Mouse (Mus musculus) limb, embryonic 14.5 days (tissue): ENCODE measurements around the gene Zfp27. TPM values are rescaled to one million over a fixed set of nuclear protein-coding genes. Genes with fewer than 3 reads are reported as not detected.
A peak's percentile ranks its signal among the peaks of the same experiment; 100 is the strongest.

Source experiments
- ATAC-seq: fragments of 200-750 bp; cut with Nextera tagmentation; 2 replicates; pipeline ENCODE4 v1.8.0; 2017; ENCODE audit warnings: low read depth, moderate number of reproducible peaks, moderate TSS enrichment; ENCODE audit not compliant: low FRiP score
- DNase-seq: peaks from one replicate; pipeline ENCODE4 v3.0.0-alpha.2; 2015; ENCODE audit warnings: low spot score
- H3K27ac ChIP-seq: fragments of 300-500 bp; sonication (generic); replicated peaks from 2 replicates; pipeline ENCODE4 v1.5.1; 2014; ENCODE audit warnings: low read depth, mild to moderate bottlenecking, low read length, moderate library complexity, mixed read lengths
- H3K27me3 ChIP-seq: fragments of 300-500 bp; sonication (generic); 2 replicates; pipeline ENCODE4 v1.6.1; 2014; ENCODE audit warnings: low read length, mixed read lengths; ENCODE audit not compliant: control insufficient read depth, insufficient read depth
- H3K36me3 ChIP-seq: fragments of 300-500 bp; sonication (generic); 2 replicates; pipeline ENCODE4 v1.6.1; 2014; ENCODE audit warnings: mild to moderate bottlenecking, low read length, moderate library complexity, mixed read lengths; ENCODE audit not compliant: control insufficient read depth, insufficient read depth
- H3K4me1 ChIP-seq: fragments of 300-500 bp; sonication (generic); 2 replicates; pipeline ENCODE4 v1.6.1; 2014; ENCODE audit warnings: antibody characterized with exemption, low read length, mixed read lengths; ENCODE audit not compliant: control insufficient read depth, insufficient read depth
- H3K4me2 ChIP-seq: fragments of 300-500 bp; sonication (generic); replicated peaks from 2 replicates; pipeline ENCODE4 v1.6.1; 2014; ENCODE audit warnings: low read depth, mild to moderate bottlenecking, low read length, moderate library complexity; ENCODE audit not compliant: severe bottlenecking
- H3K4me3 ChIP-seq: fragments of 300-500 bp; sonication (generic); replicated peaks from 2 replicates; pipeline ENCODE4 v1.5.1; 2014; ENCODE audit warnings: low read length
- H3K9ac ChIP-seq: fragments of 300-500 bp; sonication (generic); 2 replicates; pipeline ENCODE4 v1.6.1; 2014; ENCODE audit warnings: mild to moderate bottlenecking, low read depth, low read length, moderate library complexity; ENCODE audit not compliant: severe bottlenecking
- H3K9me3 ChIP-seq: fragments of 300-500 bp; sonication (generic); 2 replicates; pipeline ENCODE4 v1.6.1; 2016; ENCODE audit warnings: low read length; ENCODE audit not compliant: control insufficient read depth
- POLR2A ChIP-seq: fragments of 200-500 bp; IDR thresholded peaks from 2 replicates; pipeline ENCODE4 v1.8.0; 2012; ENCODE audit warnings: inconsistent platforms, mild to moderate bottlenecking, moderate library complexity, borderline replicate concordance; ENCODE audit not compliant: insufficient read depth, insufficient read length; ENCODE audit errors: extremely low read depth
- WGBS: fragments of 180-500 bp; shearing (Covaris S2); extraction: QIAGEN DNeasy Blood & Tissue Kit; methylation state at CpG from one replicate; pipeline ENCODE4 v1.1.7; 2014; 5-methylcytosine and 5-hydroxymethylcytosine counted together
- polyA plus RNA-seq, 2 experiments: library from polyadenylated mRNA; depleted of rRNA in 1 of 2; stranded (reverse) in 1 of 2; unstranded in 1 of 2; fragments of >200 nt; fragmentation: Nextera tagmentation in 1 of 2; extraction: Ambion mirVana in 1 of 2; gene quantifications; 2 replicates each; pipeline versions ENCODE4 v1.2.1 to v1.2.3; 2012 to 2014

Zfp27 gene
- polyA plus RNA-seq, 2 experiments = 11.9 to 13.6 TPM

DNA sequence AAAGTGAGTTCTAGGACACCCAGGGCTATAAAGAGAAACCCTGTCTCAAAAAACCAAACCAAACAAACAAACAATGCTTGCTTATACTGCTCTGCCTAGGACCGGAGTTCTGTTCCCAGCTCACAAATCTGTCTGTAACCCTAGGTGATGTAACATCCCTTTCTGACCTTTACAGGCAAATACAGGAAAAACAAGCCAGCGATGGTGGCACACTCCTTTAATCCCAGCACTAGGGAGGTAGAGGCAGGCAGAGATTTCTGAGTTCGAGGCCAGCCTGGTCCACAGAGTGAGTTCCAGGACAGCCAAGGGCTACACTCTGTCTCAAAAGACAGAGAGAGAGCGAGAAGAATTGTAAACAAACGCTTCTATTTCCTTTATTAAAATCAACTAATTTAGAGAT lies 834 bp upstream of the Zfp27 start:
- DNase-seq = no peak

GRCm38 (mm10) chr7:29906682-29907058 lies 298 bp upstream of the Zfp27 start:
- H3K27me3 ChIP-seq = no peaks in the 10 kb centered on the region

More for the DNA sequence above, 834 bp upstream of the Zfp27 start:
- no peak for TF ChIP-seq POLR2A
- peaks cover 22% of the 10 kb centered on the region for H3K36me3 ChIP-seq
- WGBS = 90% methylated on average over 5 of the region's 5 CpGs
- no peaks in the 10 kb centered on the region for H3K9me3 ChIP-seq
- H3K27ac ChIP-seq = no peak overlapping the region
- no peak overlapping the region for H3K4me3 ChIP-seq
- no peak overlapping the region for H3K9ac ChIP-seq
- no peaks in the 10 kb centered on the region for H3K27me3 ChIP-seq
- peaks cover 14% of the 10 kb centered on the region for H3K4me1 ChIP-seq
- ATAC-seq = no peak
- no peak overlapping the region for H3K4me2 ChIP-seq

GRCm38 (mm10) chr7:29904101-29904500 lies 2.3 kb downstream of the Zfp27 start:
- no peak for DNase-seq
- Histone ChIP-seq H3K27ac (no peak overlapping the region), H3K4me3 (no peak overlapping the region), H3K4me1 (peaks cover 5% of the 10 kb centered on the region), H3K36me3 (peaks cover 29% of the 10 kb centered on the region), H3K4me2 (no peak overlapping the region), H3K9ac (no peak overlapping the region), H3K9me3 (no peaks in the 10 kb centered on the region), H3K27me3 (no peaks in the 10 kb centered on the region)
- TF ChIP-seq POLR2A = no peak
- WGBS = 94% methylated on average over 4 of the region's 4 CpGs
- ATAC-seq = no peak

More at GRCm38 (mm10) chr7:29906682-29907058, 298 bp upstream of the Zfp27 start:
- Histone ChIP-seq H3K9ac (peak overlapping the region; percentile 58), H3K27ac (peak overlapping the region; percentile 93), H3K4me2 (peak overlapping the region; percentile 75), H3K9me3 (no peaks in the 10 kb centered on the region), H3K4me3 (peak overlapping the region; percentile 59), H3K36me3 (peaks cover 17% of the 10 kb centered on the region), H3K4me1 (peaks cover 14% of the 10 kb centered on the region)
- no peak for ATAC-seq
- DNase-seq = no peak
- 36% methylated on average over 8 of the region's 8 CpGs for WGBS
- TF ChIP-seq POLR2A = no peak

GRCm38 (mm10) chr7:29898351-29898750 lies 8.0 kb downstream of the Zfp27 start:
- H3K27me3 ChIP-seq = no peaks in the 10 kb centered on the region
- peaks cover 38% of the 10 kb centered on the region for H3K9me3 ChIP-seq
- H3K4me3 ChIP-seq = no peak overlapping the region
- no peak for TF ChIP-seq POLR2A
- 93% methylated on average over 4 of the region's 4 CpGs for WGBS
- peaks cover 79% of the 10 kb centered on the region for H3K36me3 ChIP-seq
- DNase-seq = no peak
- no peaks in the 10 kb centered on the region for H3K4me1 ChIP-seq
- no peak for ATAC-seq
- H3K9ac ChIP-seq = no peak overlapping the region
- H3K27ac ChIP-seq = no peak overlapping the region
- no peak overlapping the region for H3K4me2 ChIP-seq

- no peak for TF ChIP-seq POLR2A
- Histone ChIP-seq H3K4me3 (no peak overlapping the region), H3K27ac (no peak overlapping the region), H3K36me3 (peaks cover 64% of the 10 kb centered on the region), H3K9ac (no peak overlapping the region), H3K4me1 (no peaks in the 10 kb centered on the region), H3K4me2 (no peak overlapping the region), H3K27me3 (no peaks in the 10 kb centered on the region), H3K9me3 (peaks cover 52% of the 10 kb centered on the region)
- WGBS = 99% methylated on average over 4 of the region's 4 CpGs
- DNase-seq (no peak), ATAC-seq (no peak)
Observed at GRCm38 (mm10) chr7:29892756-29893155, 13.6 kb downstream of the Zfp27 start.

- no peak for ATAC-seq
- H3K4me2 ChIP-seq = no peak overlapping the region
- peaks cover 47% of the 10 kb centered on the region for H3K9me3 ChIP-seq
- TF ChIP-seq POLR2A = no peak
- H3K4me1 ChIP-seq = no peaks in the 10 kb centered on the region
- H3K27me3 ChIP-seq = no peaks in the 10 kb centered on the region
- 98% methylated on average over 7 of the region's 7 CpGs for WGBS
- H3K36me3 ChIP-seq = peaks cover 44% of the 10 kb centered on the region
- no peak for DNase-seq
- H3K27ac ChIP-seq = no peak overlapping the region
- H3K4me3 ChIP-seq = no peak overlapping the region
- no peak overlapping the region for H3K9ac ChIP-seq
Observed at GRCm38 (mm10) chr7:29890501-29890900, 15.9 kb downstream of the Zfp27 start.
